Mouse (Mus musculus) heart, postnatal 25 days (tissue): Measurements from ENCODE around the gene Pole4. TPM values are rescaled to one million over a fixed set of nuclear protein-coding genes. Genes with fewer than 3 reads are reported as not detected.

ENCODE experiments used
- DNase-seq: peaks from one replicate; pipeline ENCODE4 v3.0.0; 2022; ENCODE audit warnings: low spot score
- intact Hi-C: fragments of 180-260 bp; cut with DNase I; formaldehyde crosslinking; loops from one replicate; pipeline ENCODE4 v1.15.1; 2025
- total RNA-seq, 2 experiments: library from RNA; stranded (reverse); gene quantifications; 2 replicates each; pipeline ENCODE4 v1.2.3; 2021

Pole4 gene
- 10 to 100 TPM; 16.8 to 21.0 TPM for total RNA-seq

DNA sequence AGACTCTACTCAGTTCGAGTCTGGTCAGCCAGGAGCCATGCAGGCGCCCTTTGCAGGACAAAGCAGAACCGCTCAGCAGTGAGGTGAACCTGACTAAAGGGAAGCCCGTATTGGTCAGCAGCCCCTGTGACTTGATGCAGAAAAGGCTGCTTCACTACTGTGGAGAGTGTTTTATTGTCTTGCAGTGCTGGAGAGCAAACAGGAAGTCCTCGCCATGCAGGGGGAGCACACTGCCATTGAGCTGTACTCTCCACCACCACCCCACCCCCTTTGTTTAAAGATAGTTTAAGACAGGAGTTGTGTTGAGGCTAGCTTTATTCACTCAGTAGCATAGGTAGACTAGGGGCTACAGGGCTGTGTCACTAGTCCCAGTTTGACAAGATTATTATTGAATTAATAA, at the start of gene Pole4:
TSS of gene Pole4 (minus strand) at position 145 of the 400 bp plus-strand sequence.
- no peak for DNase-seq
- intact Hi-C loops: no loop called here

DNA sequence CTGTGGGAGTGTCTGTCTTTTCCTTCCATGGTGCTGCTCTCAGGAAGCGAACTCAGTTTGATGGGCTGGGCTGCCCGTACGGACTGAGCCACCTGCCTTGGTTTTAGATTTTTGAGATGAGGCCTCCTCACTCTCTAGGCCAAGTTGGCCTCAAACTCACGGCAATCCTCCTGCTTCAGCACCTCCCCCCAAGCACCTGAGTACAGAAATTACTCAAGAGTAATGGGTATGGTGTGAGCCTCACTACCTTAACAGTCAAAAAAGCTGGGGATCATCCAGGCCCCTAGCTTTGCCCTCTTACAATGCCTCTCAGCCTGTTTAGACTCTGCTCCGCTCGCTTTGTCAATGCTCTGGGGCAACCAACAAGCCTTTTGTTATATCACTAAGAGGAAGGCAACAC, 49.6 kb upstream of the Pole4 start:
- no peak for DNase-seq
- intact Hi-C loops: no loop called here

DNA sequence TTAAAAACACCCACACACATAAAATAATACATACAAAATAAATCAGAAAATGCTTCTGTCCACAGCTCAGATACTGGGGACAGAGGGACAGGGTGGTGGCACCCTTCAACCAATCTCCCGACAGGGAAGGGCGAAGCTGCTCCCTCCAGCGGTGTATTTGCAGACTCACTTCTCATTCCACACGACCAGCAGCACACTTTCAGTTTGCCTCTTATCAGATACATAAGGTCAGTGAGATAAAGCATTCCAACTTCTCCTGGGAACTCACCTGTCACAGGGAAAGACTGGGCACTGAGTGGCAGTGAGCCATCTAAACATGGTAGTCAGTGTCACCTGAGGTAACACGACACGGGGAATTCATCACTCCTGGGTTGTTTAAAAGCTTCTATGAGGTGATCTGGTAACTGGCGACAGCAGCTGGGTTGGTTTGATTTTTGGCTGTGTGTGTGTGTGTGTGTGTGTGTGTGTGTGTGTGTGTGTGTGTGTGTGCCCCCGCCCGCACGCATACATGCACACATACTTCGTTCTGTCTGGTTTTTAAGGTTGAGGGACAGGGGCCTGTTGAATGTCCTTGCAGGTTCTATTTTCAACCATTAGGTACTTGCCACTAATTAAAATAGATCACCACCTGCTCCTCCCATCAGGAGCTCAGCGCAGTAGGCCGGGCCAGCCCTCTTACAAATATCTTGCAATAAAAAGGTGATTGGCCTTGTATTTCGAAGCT, 48.6 kb upstream of the Pole4 start:
- no peak for DNase-seq
- intact Hi-C loops: no loop called here

DNA sequence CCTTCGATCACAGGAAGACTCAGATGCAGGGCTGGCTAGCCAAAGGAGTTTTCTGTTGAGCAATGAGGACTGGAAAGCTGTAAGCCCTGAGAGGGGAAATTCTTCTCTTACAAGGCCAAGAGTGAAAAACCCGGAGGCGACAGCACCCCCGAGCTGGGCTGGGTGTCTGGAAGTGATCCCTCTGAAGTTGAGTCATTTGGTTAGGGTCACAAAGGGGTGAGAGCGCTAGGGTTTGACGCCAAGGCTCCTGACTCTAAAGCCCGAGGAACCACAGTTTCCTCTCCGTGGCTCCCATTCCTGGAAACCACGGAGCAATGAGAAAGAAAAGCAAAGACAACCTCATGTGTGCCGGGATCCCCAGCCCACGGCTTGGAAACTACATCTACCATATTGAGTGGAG, 47.9 kb upstream of the Pole4 start:
- DNase-seq: peak; percentile 56

DNA sequence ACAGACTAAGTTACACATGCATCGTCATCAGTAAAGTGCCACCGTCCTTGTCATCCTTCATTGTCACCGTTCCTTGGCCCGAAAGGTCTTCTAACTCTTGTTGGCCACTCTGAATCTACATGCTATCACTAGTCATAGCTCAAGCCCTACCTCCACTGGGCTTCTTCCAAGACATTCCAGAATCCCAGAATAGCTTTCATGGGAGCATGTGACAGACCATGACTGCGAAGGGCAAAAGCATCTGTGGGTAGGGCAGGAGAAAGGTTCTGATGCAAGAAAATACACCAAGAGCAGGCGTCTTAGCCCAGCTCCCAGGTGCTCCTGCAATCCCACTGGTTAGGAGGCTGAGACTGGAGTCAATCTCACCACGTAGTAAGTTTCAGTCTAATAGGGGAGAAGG, 46.6 kb upstream of the Pole4 start:
- intact Hi-C loops: no loop called here
- no peak for DNase-seq

More for the DNA sequence above, 47.9 kb upstream of the Pole4 start:
- intact Hi-C loops: no loop called here

DNA sequence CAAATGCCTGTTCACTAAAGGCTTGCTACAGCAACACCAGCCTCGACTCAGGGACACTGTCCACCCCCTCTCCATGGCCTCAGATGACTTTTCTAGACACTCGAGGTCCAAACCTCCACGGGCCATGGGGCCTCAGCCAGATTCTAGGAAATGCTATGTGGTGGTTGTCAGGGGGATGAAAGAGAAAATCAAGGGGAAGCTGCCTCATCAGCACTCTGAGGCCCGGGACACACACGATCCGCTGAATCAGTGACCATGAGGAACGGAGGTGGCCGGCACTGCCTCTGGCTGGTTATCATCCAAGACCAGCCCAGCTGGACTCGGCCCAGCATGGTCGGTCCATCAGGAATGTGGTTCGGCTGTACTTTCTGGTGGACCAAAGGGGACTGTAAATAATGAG, 45.9 kb upstream of the Pole4 start:
- intact Hi-C loops: no loop called here

DNA sequence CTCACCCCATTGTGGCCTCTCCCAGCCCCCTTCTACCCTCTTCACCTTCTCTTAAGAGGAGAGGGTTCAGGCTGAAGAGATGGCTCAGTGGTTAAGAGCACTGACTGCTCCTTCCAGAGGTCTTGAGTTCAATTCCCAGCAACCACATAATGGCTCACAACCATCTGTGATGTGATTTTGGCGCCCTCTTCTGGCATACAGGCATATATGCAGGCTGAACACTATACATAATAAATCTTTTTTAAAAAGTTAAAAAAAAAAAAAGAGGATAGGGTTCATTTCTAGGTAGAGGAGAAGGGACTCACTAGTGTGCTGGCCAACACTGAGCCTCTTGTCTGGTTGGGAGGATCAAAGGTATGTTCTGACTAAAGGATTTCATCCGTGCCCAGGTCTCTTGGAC, 44.9 kb upstream of the Pole4 start:
- no peak for DNase-seq
- intact Hi-C loops: no loop called here

More for the DNA sequence above, 45.9 kb upstream of the Pole4 start:
- DNase-seq: no peak

DNA sequence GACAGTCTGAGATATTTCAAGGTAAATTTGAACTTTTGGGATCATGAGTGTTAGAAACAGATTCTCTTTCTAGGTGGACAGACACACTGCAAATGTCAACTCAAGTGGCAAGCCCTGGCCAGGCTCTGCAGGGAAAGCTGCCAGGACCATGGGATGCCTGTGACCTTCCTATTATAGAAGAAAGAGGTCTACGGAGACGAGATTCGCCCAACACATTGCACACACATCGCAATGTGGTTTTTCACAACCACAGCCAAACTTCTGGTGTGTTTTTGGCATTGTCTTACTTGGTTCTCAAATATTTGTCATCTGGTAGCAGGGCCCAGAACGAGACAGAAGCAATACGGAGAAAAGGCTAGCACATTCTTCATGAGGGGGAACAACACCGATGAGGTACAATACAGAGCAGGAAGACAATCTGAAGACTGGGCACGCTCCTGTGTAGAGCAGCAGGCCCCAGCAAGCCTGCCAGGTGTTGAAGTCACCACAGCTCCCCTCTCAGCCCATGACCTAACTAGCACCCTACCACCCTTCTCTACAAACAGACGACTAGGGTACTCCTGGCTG, 43.0 kb upstream of the Pole4 start:
- no peak for DNase-seq
- intact Hi-C loops: loop anchor here (10.0 kb wide), 1 partner anchor 107 kb away; no protein-coding TSS in a partner anchor

DNA sequence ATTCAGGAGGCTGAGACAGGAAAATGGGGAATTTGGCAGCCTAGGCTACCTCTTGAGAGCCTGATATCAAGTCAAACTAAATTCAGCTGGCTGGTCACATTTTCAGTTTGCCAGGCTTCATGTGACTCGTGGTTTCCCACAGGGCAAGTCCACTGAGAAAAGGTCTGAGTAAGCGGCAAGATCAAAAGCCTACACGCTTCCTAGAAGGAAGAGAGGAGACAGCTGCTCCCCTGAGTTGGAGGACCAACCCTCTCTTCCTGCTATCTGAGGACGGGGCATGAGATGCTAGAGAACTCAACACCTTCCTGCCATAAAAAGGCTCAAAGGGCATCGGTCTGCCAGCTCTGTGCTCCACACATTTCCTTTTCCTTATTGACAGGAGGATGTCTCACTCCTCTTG, 41.9 kb upstream of the Pole4 start:
- DNase-seq: no peak
- intact Hi-C loops: loop anchor here (10.0 kb wide), 1 partner anchor 108 kb away; no protein-coding TSS in a partner anchor

DNA sequence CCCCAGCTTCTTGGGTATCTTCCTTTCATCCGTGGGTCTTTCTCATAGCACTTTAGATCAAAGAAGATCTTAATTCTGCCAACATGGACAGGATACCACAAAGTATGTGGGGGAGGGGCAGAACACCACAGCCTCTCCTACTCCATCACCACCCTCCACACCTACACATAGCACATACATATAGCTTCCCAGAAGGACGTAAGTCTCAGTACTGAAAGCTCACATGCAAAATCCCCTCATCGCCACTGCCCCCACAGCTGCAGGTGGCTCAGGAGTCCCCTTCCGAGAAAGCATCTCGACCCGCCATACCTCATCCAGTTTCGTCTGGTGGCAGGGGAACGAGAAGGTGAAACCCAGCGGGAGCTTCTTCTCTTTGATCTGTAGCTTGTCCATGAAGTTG, 39.4 kb upstream of the Pole4 start:
- DNase-seq: no peak
- intact Hi-C loops: loop anchor here (10.0 kb wide), 1 partner anchor 110 kb away; no protein-coding TSS in a partner anchor

DNA sequence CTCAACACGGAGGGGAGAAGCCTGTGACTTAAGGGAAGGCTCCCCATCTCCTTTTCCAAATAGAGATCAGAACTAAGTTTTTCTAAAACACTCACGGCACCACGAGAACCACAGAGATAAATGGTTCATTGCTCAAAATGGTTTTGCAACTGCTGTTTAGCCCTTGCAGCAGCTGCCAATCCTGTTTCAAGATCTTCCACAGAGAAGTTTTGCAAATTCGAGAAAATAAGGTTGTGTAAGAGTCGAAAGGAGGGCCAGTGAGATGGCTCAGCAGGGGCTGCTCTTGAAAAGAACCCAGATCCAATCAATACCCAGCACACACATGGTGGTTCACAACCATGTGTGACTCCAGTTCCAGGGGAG, 36.3 kb upstream of the Pole4 start:
- no peak for DNase-seq
- intact Hi-C loops: loop anchor here (2.0 to 10.0 kb wide), 3 partner anchors 113 to 229 kb away; no protein-coding TSS in a partner anchor

DNA sequence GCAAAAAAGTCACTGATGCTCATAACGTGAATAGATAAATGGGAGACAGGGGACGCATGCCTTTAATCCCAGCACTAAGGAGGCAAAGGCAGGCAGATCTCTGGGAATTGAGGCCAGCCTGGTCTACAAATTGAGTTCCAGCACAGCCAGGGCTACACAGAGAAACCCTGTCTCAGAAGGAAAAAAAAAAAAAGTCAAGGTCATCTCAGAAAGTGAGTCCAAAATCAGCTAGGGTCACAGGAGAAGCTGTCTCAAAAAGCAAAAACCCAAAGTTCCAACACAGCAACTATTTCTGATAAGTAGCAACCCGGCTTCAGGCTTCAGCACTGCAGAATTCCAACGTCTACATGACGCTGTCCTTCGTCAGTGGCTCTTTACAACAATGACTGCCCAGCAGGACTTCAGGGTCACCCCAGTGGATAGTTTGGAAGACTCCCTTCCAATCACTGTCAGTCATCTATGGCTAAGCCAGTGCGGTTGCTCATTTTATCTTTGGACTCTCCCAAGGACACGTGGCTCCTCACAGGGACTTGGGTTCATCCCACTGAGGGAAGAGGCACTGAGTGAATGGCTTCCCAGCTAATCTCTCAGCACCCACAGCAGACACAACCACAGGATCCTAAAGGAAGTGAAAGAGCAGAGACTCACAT, 35.8 kb upstream of the Pole4 start:
- intact Hi-C loops: loop anchor here (1.0 to 10.0 kb wide), 4 partner anchors 32 to 230 kb away; no protein-coding TSS in a partner anchor

DNA sequence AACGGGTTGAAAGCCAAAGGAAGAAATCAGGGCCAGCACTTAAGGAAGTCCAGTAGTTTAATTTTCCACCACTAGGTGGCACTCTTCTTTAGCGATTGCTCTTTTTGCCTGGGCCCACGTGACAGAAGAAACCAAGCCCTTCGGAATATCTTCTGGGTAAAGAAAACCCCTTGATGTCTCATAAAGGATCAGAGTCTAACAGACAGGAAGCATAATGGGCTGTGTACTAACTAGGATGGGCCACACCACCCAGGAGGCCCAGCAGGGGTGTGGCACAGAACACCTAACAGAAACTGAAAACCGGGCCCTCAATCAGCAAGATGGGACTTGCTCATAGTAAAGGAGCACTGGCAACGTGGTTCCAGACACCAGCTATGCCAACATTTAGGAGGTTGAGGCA, 35.1 kb upstream of the Pole4 start:
- no peak for DNase-seq
- intact Hi-C loops: loop anchor here (1.0 to 10.0 kb wide), 4 partner anchors 33 to 231 kb away; no protein-coding TSS in a partner anchor

More for the DNA sequence above, 35.8 kb upstream of the Pole4 start:
- DNase-seq: no peak

DNA sequence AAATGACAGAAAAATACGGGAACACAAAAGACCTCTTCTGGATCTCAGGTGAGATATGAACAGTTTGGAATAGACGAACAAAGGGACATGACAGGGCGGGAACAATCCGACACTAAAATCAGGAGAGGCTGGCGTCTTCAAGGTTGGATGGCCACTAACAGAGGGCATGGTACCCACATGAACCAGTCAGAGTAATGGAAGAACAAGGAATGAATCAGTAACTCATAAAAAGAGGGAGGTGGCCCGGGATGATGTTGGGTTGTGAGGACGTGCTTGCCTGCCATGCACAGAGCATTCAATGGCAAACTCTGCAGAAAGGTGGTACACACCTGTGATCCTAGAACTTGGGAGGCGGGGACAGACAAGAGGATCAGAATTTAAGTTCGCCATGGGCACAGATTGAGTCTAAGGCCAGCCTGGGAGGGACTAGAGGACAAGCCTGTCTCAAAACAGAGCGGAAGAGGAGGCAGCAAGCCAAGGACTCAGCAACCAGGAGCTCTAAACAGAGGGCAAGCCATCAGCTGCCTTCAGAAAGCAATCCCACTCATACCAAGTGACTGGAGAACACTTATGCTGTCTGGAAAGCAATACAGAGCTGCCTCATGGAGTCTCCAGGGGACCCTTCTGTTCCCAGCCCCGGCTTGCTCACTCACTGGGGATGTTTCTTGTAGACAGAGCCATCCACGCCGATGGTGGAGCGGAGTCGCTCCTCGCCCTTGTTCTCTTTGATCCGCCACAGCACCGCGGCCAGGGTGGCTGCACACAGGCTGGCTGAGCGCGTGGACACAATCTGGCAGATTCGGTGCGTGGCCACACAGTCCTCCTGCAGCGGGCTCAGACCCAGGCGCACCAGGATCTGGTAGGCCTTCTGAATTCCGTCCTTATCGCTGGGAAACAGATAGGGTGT, 32.7 kb upstream of the Pole4 start:
- DNase-seq: no peak
- intact Hi-C loops: no loop called here

DNA sequence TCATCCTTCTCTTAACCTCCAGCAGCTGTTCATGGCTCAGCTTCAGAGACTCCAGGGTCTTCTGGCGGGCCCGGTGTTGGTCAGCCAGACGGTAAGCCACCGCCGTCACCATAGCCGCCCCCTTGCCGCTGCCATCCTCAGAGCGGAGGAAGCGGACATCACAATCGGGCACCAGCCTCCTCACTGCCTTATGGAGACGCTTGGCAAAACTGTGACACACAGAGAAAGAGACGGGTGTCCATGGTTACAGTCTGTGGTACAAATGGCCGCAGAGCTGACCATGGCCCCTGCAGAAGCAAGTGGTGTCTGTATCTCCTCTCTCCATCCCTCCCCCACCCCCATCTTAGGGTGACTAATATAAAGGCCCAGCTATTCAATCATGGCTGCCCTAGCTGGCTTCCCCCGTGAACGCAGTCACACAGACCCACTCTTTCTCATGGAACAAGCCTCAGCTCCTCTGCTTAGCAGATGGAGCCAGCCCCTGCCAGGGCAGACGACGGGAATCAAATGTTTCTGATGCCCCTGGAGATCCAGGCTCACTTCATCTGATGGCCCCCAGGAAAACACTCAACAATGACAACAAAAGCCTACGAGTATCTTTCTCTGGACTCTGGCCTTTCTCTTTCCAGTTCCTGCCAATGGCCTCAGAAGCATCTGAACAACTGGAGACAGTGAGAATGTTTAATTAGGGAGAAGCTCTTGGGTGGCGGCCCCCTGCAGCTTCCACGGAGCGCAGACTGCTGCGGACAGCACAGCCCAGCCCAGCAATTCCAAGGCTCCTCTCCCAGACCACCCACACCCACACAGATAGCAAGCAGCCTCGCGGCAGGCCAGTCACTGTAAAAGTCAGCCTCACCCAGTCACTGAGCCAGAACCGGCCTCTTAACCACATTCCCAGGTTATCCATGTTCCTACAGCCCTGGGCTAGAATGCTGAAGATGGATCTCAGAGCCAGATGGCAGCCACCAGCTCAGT, 31.7 kb upstream of the Pole4 start:
- intact Hi-C loops: no loop called here
- DNase-seq: no peak

DNA sequence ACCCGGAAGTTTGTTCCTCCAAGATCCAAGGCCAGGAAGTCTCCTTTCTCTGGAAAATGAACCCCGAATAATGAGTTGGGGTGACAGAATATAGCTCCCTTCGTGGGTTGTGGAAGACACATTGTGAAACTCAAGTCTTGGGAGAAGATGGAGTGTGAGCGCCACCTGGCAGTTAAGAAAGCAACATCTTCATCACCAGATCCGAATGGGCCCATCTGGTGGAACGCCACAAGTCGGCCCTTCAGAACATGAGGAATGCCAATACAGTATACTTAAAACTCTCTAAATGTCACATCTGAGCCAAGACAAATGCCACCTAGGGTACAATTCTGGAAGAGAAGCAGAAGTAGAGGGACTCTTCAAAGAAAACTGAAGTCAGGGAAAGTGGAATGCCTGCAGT, 30.2 kb upstream of the Pole4 start:
- DNase-seq: no peak
- intact Hi-C loops: no loop called here

DNA sequence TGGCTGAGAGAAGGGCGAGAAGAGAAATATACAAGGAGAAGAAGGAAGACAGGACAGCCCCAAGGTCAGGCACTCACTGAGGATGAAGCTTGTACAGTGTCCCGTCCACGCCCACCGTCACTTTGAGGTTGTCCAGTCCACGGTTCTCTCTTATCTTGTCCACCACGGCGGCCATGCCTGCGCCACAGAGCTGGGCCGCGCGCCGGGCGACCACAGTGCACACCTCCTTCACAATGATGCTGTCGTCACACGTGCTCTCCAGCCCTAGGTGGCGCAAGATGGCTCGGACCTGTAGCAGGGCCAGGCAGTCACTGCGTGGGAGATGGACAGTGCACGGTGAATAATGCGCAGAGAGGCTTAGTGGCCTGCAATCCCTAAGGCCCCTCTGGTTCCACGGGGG, 23.5 kb upstream of the Pole4 start:
- DNase-seq: no peak

DNA sequence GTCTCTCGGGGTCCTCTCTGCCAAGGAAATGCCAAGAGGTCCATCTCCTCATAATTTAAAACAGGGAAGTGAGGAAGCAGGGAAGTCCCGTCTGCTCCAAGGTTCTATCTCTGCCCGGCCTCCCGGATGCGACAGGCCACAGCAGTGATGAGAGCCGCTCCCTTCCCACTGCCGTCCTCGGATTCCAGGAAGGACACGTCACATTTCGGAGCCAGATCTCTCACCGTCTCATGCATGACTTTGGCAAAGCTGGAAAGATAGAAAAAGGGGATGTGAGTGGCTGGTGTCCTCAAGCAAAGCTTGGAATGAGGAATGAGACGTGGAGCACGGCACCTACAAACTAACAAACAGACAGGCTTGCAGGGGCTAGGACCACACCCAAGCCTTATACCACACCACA, 22.0 kb upstream of the Pole4 start:
- no peak for DNase-seq
- intact Hi-C loops: no loop called here

More for the DNA sequence above, 23.5 kb upstream of the Pole4 start:
- intact Hi-C loops: no loop called here

DNA sequence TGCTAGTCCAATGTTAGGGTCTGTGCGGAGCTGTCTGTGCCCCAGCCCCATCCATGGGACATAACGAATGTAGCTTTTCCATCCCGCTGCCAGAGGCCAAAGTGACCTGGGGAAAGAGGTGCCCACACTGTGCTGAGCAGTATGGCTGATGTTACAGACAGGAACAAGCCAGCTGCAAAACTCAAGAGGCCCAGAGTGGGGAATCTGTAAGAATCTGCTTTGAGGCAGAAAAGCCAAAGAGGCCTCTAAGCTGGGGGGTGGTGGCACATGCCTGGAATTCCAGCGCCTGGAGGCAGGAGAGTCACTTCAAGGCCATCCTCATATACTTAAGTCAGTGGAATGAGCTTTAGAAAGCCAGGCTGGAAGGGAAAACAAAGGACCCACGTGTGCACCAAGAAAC, 18.2 kb upstream of the Pole4 start:
- intact Hi-C loops: no loop called here
- DNase-seq: no peak
